Mouse (Mus musculus): Measurements from ENCODE around the gene Gm20715. TPM values are rescaled to one million over a fixed set of nuclear protein-coding genes. Genes with fewer than 3 reads are reported as not detected.
"Not testable (repeated sequence)": the region's sequence is repeated elsewhere in the genome, so short reads cannot be mapped to it uniquely, and the experiment has no call there.

The Gm20715 gene
- total RNA-seq, 2 experiments from 2014 or later, result 0.25 to 0.54 TPM

GRCm38 (mm10) chr7:6455868-6456267 lies 45.8 kb downstream of the Gm20715 start, which contains the start of gene Olfr1336:
Olfr1336 (plus strand) TSS chr7:6456168.
- H3K27ac ChIP-seq, result no peak within 1 kb of the TSS
- no peak within 1 kb of the TSS for H3K4me3 ChIP-seq
- no peak for TF ChIP-seq CTCF (conservative IDR thresholded peaks at IDR 0.05)
- no peak for DNase-seq (ENCODE audit: low spot score in 2 of 2)

DNA sequence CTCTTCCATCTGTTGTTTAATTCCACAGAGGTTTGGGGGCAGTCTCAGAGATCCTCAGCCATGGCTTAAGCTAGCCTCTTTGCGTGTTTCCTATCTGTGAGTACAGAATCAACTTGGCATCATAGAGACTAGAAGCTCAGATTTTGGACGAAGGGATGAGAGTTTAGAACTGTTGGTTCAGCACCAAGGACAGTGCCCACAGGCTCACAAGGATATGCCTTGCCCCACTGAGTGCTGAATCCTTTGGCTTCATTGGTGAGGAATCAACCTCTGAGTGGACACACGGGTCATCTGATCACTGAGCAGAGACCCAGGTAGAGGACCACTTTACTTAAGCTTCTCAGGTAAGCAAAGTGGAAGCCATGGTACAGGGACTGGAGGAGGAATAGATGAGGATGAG lies 46.3 kb downstream of the Gm20715 start:
- H3K4me3 ChIP-seq, result no peak overlapping the region
- H3K27ac ChIP-seq, result no peak overlapping the region
- TF ChIP-seq CTCF (conservative IDR thresholded peaks at IDR 0.05), result no peak
- no peak for DNase-seq (ENCODE audit: low spot score in 2 of 2)

DNA sequence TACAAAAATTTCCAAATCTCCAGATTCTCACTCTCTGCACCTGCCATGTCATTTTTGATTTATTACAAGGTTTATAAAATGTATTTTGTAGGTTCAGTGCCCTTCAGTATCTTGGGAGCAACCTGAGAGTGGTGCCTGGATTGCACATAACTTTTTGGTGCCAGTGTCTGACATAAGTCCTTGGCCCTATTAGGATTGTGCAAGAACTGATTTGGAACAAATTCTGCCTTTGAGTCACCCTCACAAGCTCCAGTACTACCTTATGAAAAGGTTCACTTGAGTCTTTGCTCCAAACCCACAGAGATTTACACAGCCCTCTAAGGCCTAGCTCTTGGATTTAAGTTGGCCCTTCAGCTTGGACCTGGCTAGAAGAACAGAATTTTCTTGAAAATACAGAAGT lies 56.9 kb downstream of the Gm20715 start, which contains the start of gene Olfr1346:
Gene Olfr1346 (plus strand): TSS at position 151 of the 400 bp plus-strand sequence.
- DNase-seq (ENCODE audit: low spot score in 2 of 2), result no peak
- Histone ChIP-seq H3K4me3 (no peak within 1 kb of the TSS), H3K27ac (no peak within 1 kb of the TSS)
- TF ChIP-seq CTCF (conservative IDR thresholded peaks at IDR 0.05), result no peak

GRCm38 (mm10) chr7:6477633-6478032 lies 67.6 kb downstream of the Gm20715 start:
- not testable (repeated sequence) for H3K4me3 ChIP-seq; H3K27ac ChIP-seq; DNase-seq (ENCODE audit: low spot score in 2 of 2)

DNA sequence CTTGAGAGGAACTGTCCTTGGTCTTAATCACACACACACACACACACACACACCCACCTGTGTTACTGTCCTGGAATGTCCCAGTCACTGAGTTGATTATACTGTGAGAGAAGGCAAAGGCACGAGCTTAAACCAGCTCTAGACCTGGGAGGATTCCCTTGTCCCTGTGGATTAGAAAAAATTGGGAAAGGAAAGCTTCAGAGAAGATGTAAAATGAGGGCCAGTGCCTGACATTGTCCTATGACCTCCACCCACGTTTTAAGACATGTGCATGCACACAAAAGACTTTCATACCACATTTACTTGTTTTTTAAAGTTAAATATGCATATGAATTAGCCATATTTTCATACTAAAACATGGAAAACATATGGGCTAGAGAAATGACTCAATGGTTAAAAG lies 76.8 kb downstream of the Gm20715 start, which contains the start of gene Olfr5:
Gene Olfr5 (minus strand): TSS at position 101 of the 400 bp plus-strand sequence.
- no peak within 1 kb of the TSS for H3K4me3 ChIP-seq
- DNase-seq (ENCODE audit: low spot score in 2 of 2), result no peak
- no peak within 1 kb of the TSS for H3K27ac ChIP-seq
- no peak for TF ChIP-seq CTCF (conservative IDR thresholded peaks at IDR 0.05)

Other genes with a start within 250 kb of the Gm20715 start
- 10 to 100 TPM; 55.8 to 57.2 TPM for gene Zfp444, start 238.1 kb upstream of the Gm20715 start, total RNA-seq (2021)
- gene Galp, start 213.2 kb upstream of the Gm20715 start, total RNA-seq (2021), result not detected
- gene Zscan5b, start 188.0 kb upstream of the Gm20715 start, total RNA-seq (2021), result not detected
- gene Epp13, start 157.6 kb upstream of the Gm20715 start, total RNA-seq (2021), result not detected
- gene Zfp667, start 123.7 kb upstream of the Gm20715 start, total RNA-seq (2021), result 10 to 100 TPM; 17.8 to 18.3 TPM
- gene Zfp583, start 79.0 kb upstream of the Gm20715 start, total RNA-seq (2021), result 10 to 100 TPM; 13.3 to 14.4 TPM
- 1 to 10 TPM; 7.1 to 8.3 TPM for gene Gm3854, start 66.5 kb upstream of the Gm20715 start, total RNA-seq (2021)
- 1 to 10 TPM; 4.7 to 5.0 TPM for gene Zfp78, start 47.0 kb upstream of the Gm20715 start, total RNA-seq (2021)
- 1 to 10 TPM; 6.7 to 9.6 TPM for gene Zfp28, start 27.0 kb upstream of the Gm20715 start, total RNA-seq (2021)
- gene Smim17, start 11.6 kb upstream of the Gm20715 start, total RNA-seq (2021), result 10 to 100 TPM; 19.7 to 24.1 TPM
- gene Olfr1344, start 28.4 kb downstream of the Gm20715 start, total RNA-seq (2021), result 1 to 10 TPM; 1.2 to 2.0 TPM
- under 1 TPM in 1 of 2 experiments, not detected in 1; 0.08 TPM for gene Olfr1336, start 45.9 kb downstream of the Gm20715 start, total RNA-seq (2021)
- not detected for gene Olfr1346, start 56.8 kb downstream of the Gm20715 start, total RNA-seq (2021)
- gene Olfr5, start 76.7 kb downstream of the Gm20715 start, total RNA-seq (2021), result not detected
- not detected for gene Olfr1347, start 89.5 kb downstream of the Gm20715 start, total RNA-seq (2021)
- not detected for gene Olfr1348, start 98.5 kb downstream of the Gm20715 start, total RNA-seq (2021)
- not detected for gene Olfr1349, start 112.7 kb downstream of the Gm20715 start, total RNA-seq (2021)
- not detected for gene Olfr1350, start 154.6 kb downstream of the Gm20715 start, total RNA-seq (2021)